8 mouse cellular contexts compared by ENCODE assay signal in the genomic region with DNA sequence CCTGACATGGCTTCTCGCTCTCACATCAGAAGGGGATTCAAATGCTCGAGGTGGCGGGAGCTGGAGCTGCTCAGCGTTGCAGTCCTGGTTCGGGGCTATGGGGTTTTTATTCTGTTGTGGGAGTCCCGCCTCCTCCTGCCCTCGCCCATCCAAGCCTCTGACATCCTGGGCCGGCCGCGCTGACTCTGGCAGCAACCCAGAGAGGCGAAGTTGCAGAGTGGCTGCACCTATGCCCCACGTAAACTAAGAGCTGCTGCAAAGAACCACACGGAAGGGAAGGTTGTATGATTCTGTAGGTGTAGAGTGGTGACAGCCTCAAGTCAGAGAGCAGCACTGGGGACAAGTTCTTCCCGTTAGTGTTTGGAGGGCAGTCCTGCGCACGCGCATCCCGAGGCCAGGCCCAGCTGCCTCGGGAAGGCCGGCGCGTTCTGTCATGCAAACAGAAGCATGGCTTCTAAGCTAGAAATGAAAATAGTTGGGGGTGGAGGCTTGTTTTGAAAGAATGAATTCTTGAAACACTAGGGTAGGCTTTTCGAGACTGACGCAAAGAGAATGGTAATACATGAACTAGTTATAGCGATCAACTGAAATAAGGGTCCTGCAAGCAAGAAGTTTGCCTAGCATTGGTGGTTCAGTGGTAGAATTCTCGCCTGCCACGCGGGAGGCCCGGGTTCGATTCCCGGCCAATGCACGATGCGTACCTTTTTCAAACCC. TPM values are rescaled to one million over a fixed set of nuclear protein-coding genes. Genes with fewer than 3 reads are reported as not detected.
DNase-seq lines count a peak whose midpoint lies in the region; ATAC-seq and TF ChIP-seq lines count a peak whose summit lies in the region.

No protein-coding gene starts in this region.

- no peak for TF ChIP-seq RAD21 in CH12.LX (IDR thresholded peaks at IDR 0.05; ENCODE audit: low read depth, low read length)

- WGBS in forebrain, embryonic 13.5 days = under 1% methylated on average over 33 of the region's 33 CpGs
- under 1% methylated on average over 33 of the region's 33 CpGs for WGBS in liver, embryonic 15.5 days (ENCODE audit: insufficient replicate concordance)
- WGBS in neural tube, embryonic 12.5 days = under 1% methylated on average over 33 of the region's 33 CpGs
- under 1% methylated on average over 33 of the region's 33 CpGs for WGBS in stomach, postnatal 0 days

- DNase-seq in CH12.LX (ENCODE audit: extremely low read depth) = peak; percentile 91
- DNase-seq in heart, postnatal 10 days = peak; percentile 91 to 92
- peak; percentile 89 to 94 for DNase-seq in kidney, postnatal 4 days
- peak; percentile 89 for DNase-seq in stomach, postnatal 0 days (ENCODE audit: low spot score)

- in situ Hi-C loops in CH12.LX (cut with MboI; ENCODE audit: low pct_ligation_motif_present, low pct_unique_long_range_greater_than_20kb, low sequenced_read_pairs) = loop anchor here (5.0 kb wide), 1 partner anchor 58 kb away; no protein-coding TSS in a partner anchor

- TF ChIP-seq EP300 in CH12.LX (IDR thresholded peaks at IDR 0.05; ENCODE audit: low read length) = no peak
- TF ChIP-seq EP300 in stomach, postnatal 0 days (optimal IDR thresholded peaks at IDR 0.05) = no peak

- H3K4me2 ChIP-seq in CH12.LX (ENCODE audit: insufficient read depth, low read depth, poor library complexity, severe bottlenecking) = peak overlapping the region; percentile 70
- H3K4me2 ChIP-seq in forebrain, embryonic 13.5 days = peak overlapping the region; percentile 51
- peak overlapping the region; percentile 82 for H3K4me2 ChIP-seq in liver, embryonic 15.5 days
- peak overlapping the region; percentile 57 for H3K4me2 ChIP-seq in neural tube, embryonic 12.5 days (replicated peaks)
- H3K4me2 ChIP-seq in stomach, postnatal 0 days (replicated peaks; ENCODE audit: low read depth) = peak overlapping the region; percentile 51

- peak overlapping the region; percentile 68 for H3K9ac ChIP-seq in CH12.LX (ENCODE audit: insufficient read depth, low read depth)
- H3K9ac ChIP-seq in forebrain, embryonic 13.5 days = peak overlapping the region; percentile 67
- peak overlapping the region; percentile 60 for H3K9ac ChIP-seq in liver, embryonic 15.5 days
- H3K9ac ChIP-seq in neural tube, embryonic 12.5 days = peak overlapping the region; percentile 65
- H3K9ac ChIP-seq in stomach, postnatal 0 days (ENCODE audit: low read length) = peak overlapping the region; percentile 45

- peak; percentile 96 for ATAC-seq in cerebellum, adult (ENCODE audit: insufficient number of reproducible peaks, low FRiP score, low TSS enrichment)
- ATAC-seq in forebrain, embryonic 13.5 days = peak; percentile 95
- ATAC-seq in liver, embryonic 15.5 days (ENCODE audit: insufficient read depth) = peak; percentile 93
- ATAC-seq in neural tube, embryonic 12.5 days (ENCODE audit: low FRiP score, low read depth) = peak; percentile 93
- peak; percentile 93 for ATAC-seq in stomach, postnatal 0 days (ENCODE audit: low FRiP score, low TSS enrichment)

- H3K27ac ChIP-seq in CH12.LX (ENCODE audit: insufficient read depth, low read depth) = peak overlapping the region; percentile 96
- H3K27ac ChIP-seq in forebrain, embryonic 13.5 days = peak overlapping the region; percentile 81
- H3K27ac ChIP-seq in liver, embryonic 15.5 days (replicated peaks) = peak overlapping the region; percentile 92
- H3K27ac ChIP-seq in neural tube, embryonic 12.5 days = peak overlapping the region; percentile 59; the same call in 1 of the 2 replicates
- peak overlapping the region; percentile 83 for H3K27ac ChIP-seq in stomach, postnatal 0 days (replicated peaks)

- H3K9me3 ChIP-seq in CH12.LX (replicated peaks; ENCODE audit: low read length) = no peaks in the 10 kb centered on the region
- H3K9me3 ChIP-seq in forebrain, embryonic 13.5 days (replicated peaks) = no peaks in the 10 kb centered on the region
- no peaks in the 10 kb centered on the region for H3K9me3 ChIP-seq in liver, embryonic 15.5 days (replicated peaks)
- H3K9me3 ChIP-seq in neural tube, embryonic 12.5 days = no peaks in the 10 kb centered on the region
- no peaks in the 10 kb centered on the region for H3K9me3 ChIP-seq in stomach, postnatal 0 days (ENCODE audit: control insufficient read depth, low read length)

- dilution Hi-C loops in CH12.LX (cut with MboI; ENCODE audit: extremely low pct_ligation_motif_present, extremely low pct_unique_long_range_greater_than_20kb, low sequenced_read_pairs) = no loop called here

- H3K4me1 ChIP-seq in CH12.LX (ENCODE audit: control insufficient read depth in 1 of 2, insufficient read depth in 2 of 2) = peaks cover 0 to 11% of the 10 kb centered on the region in 2 experiments; a peak in 2 of 4 replicates
- H3K4me1 ChIP-seq in forebrain, embryonic 13.5 days = no peaks in the 10 kb centered on the region
- peaks cover 18% of the 10 kb centered on the region for H3K4me1 ChIP-seq in liver, embryonic 15.5 days (replicated peaks)
- H3K4me1 ChIP-seq in neural tube, embryonic 12.5 days = no peaks in the 10 kb centered on the region
- no peaks in the 10 kb centered on the region for H3K4me1 ChIP-seq in stomach, postnatal 0 days (replicated peaks; ENCODE audit: control insufficient read depth, insufficient read depth)

- no peaks in the 10 kb centered on the region for H3K27me3 ChIP-seq in CH12.LX (replicated peaks)
- no peaks in the 10 kb centered on the region for H3K27me3 ChIP-seq in forebrain, embryonic 13.5 days
- H3K27me3 ChIP-seq in liver, embryonic 15.5 days = peaks cover 6% of the 10 kb centered on the region; the same call in 1 of the 2 replicates
- H3K27me3 ChIP-seq in neural tube, embryonic 12.5 days (replicated peaks) = no peaks in the 10 kb centered on the region
- no peaks in the 10 kb centered on the region for H3K27me3 ChIP-seq in stomach, postnatal 0 days (ENCODE audit: control insufficient read depth, insufficient read depth, low read length)

- TF ChIP-seq CTCF in CH12.LX (conservative IDR thresholded peaks at IDR 0.05 in 1 of 2, IDR thresholded peaks at IDR 0.05 in 1 of 2; ENCODE audit: low read depth in 2 of 2, low read length in 2 of 2) = no peak
- TF ChIP-seq CTCF in stomach, postnatal 0 days (IDR thresholded peaks at IDR 0.05; ENCODE audit: low read depth) = no peak

- TF ChIP-seq POLR2A in CH12.LX (IDR thresholded peaks at IDR 0.05; ENCODE audit: low read depth, low read length) = peak; percentile 54; the same call in 1 of the 2 replicates

- no peaks in the 10 kb centered on the region for H3K79me2 ChIP-seq in CH12.LX (replicated peaks; ENCODE audit: control insufficient read depth, extremely low read depth, insufficient read depth, poor library complexity, severe bottlenecking)

- no peaks in the 10 kb centered on the region for H3K36me3 ChIP-seq in CH12.LX (replicated peaks in 1 of 2; ENCODE audit: control insufficient read depth in 1 of 2, insufficient read depth in 1 of 2, low read length in 1 of 2)
- H3K36me3 ChIP-seq in forebrain, embryonic 13.5 days (ENCODE audit: poor library complexity, severe bottlenecking) = no peaks in the 10 kb centered on the region
- H3K36me3 ChIP-seq in liver, embryonic 15.5 days (replicated peaks) = no peaks in the 10 kb centered on the region
- no peaks in the 10 kb centered on the region for H3K36me3 ChIP-seq in neural tube, embryonic 12.5 days
- H3K36me3 ChIP-seq in stomach, postnatal 0 days (ENCODE audit: control insufficient read depth, insufficient read depth, low read length) = no peaks in the 10 kb centered on the region

- intact Hi-C loops in heart, postnatal 10 days (cut with DNase I) = loop anchor here (1.0 kb wide), 1 partner anchor 7 kb away; no protein-coding TSS in a partner anchor

- H3K4me3 ChIP-seq in CH12.LX (replicated peaks in 1 of 3; ENCODE audit: low read depth in 2 of 3, low read length in 2 of 3, poor library complexity in 1 of 3) = peak overlapping the region; percentile 59 to 80 (median 63)
- peak overlapping the region; percentile 64 for H3K4me3 ChIP-seq in forebrain, embryonic 13.5 days
- H3K4me3 ChIP-seq in liver, embryonic 15.5 days (replicated peaks) = peak overlapping the region; percentile 72
- H3K4me3 ChIP-seq in neural tube, embryonic 12.5 days = peak overlapping the region; percentile 66
- H3K4me3 ChIP-seq in stomach, postnatal 0 days (ENCODE audit: low read depth, low read length) = peak overlapping the region; percentile 66

TF ChIP-seq in CH12.LX, 34 proteins besides CTCF, POLR2A, EP300 and RAD21 (continues in another document):
- no peak for TF ChIP-seq PAX5 (IDR thresholded peaks at IDR 0.05; ENCODE audit: low read length)
- TF ChIP-seq ELF1 (IDR thresholded peaks at IDR 0.05; ENCODE audit: low read depth, low read length) = peak; percentile 98
- TF ChIP-seq SMC3 (IDR thresholded peaks at IDR 0.05; ENCODE audit: low read depth, low read length) = 0 out of 2 replicates have a peak, but pooled peaks have one; percentile 1
- TF ChIP-seq USF2 (conservative IDR thresholded peaks at IDR 0.05; ENCODE audit: low read depth, low read length) = no peak
- peak; percentile 71 for TF ChIP-seq E2F4 (IDR thresholded peaks at IDR 0.05; ENCODE audit: insufficient replicate concordance, low read depth, low read length)
- no peak for TF ChIP-seq GABPA (IDR thresholded peaks at IDR 0.05; ENCODE audit: insufficient replicate concordance, low read depth, low read length)
- peak; percentile 99 for TF ChIP-seq NRF1 (IDR thresholded peaks at IDR 0.05; ENCODE audit: low read depth, low read length)
- no peak for TF ChIP-seq CHD2 (IDR thresholded peaks at IDR 0.05; ENCODE audit: low read length)

RNA-seq across cellular contexts. Expression of a gene that starts 20.2 kb away (rescaled TPM):
- total RNA-seq in CH12.LX (2012; rRNA removed) (4.3 and 8.5 TPM in 2 replicates), CH12.LX (2014; rRNA removed) (6.1 and 6.3 TPM in 2 replicates)
- polyA plus RNA-seq in CH12.LX (2012; ENCODE audit: insufficient read length, low read depth) = 2.6 and 3.7 TPM in 2 replicates
- polyA plus RNA-seq in forebrain, embryonic 13.5 days (2015; fragmentation: Nextera tagmentation; extraction: Ambion mirVana) = 3.5 and 3.8 TPM in 2 replicates
- total RNA-seq in heart, postnatal 10 days (2021) = 1 to 10 TPM; 7.4 to 8.9 TPM
- polyA plus RNA-seq in liver, embryonic 15.5 days (2015; fragmentation: Nextera tagmentation; extraction: Ambion mirVana) = 27.2 and 28.0 TPM in 2 replicates
- polyA plus RNA-seq in neural tube, embryonic 12.5 days (2016; fragmentation: Nextera tagmentation; extraction: Ambion mirVana) = 6.9 and 7.4 TPM in 2 replicates
- 17.9 and 21.0 TPM in 2 replicates for polyA plus RNA-seq in stomach, postnatal 0 days (2015; fragmentation: Nextera tagmentation; extraction: Ambion mirVana)

RNA-seq across cellular contexts. Expression of a gene that starts 25.8 kb away (rescaled TPM):
- 48.4 and 56.8 TPM in 2 replicates for total RNA-seq in CH12.LX (2012; rRNA removed)
- total RNA-seq in CH12.LX (2014; rRNA removed) = 41.8 and 50.2 TPM in 2 replicates
- polyA plus RNA-seq in CH12.LX (2012; ENCODE audit: insufficient read length, low read depth) = 46.7 and 52.8 TPM in 2 replicates
- 0.33 TPM in 1 of 2 replicates, not detected in the other for polyA plus RNA-seq in forebrain, embryonic 13.5 days (2015; fragmentation: Nextera tagmentation; extraction: Ambion mirVana)
- total RNA-seq in heart, postnatal 10 days (2021) = not detected
- 3.9 and 4.2 TPM in 2 replicates for polyA plus RNA-seq in liver, embryonic 15.5 days (2015; fragmentation: Nextera tagmentation; extraction: Ambion mirVana)
- 0.20 and 0.22 TPM in 2 replicates for polyA plus RNA-seq in neural tube, embryonic 12.5 days (2016; fragmentation: Nextera tagmentation; extraction: Ambion mirVana)
- 1.1 and 1.2 TPM in 2 replicates for polyA plus RNA-seq in stomach, postnatal 0 days (2015; fragmentation: Nextera tagmentation; extraction: Ambion mirVana)

Comparison
In these comparisons a context has a peak if more than half of its experiments do, and no peak if none do; other contexts are left out.
1. Peak in every context shown above with its lines: DNase-seq, ATAC-seq, H3K4me3 ChIP-seq and H3K27ac ChIP-seq.